Mouse (Mus musculus) monocyte, adult 5-6 weeks (primary cell): ENCODE results near the gene Tacc2. TPM values are rescaled to one million over a fixed set of nuclear protein-coding genes. Genes with fewer than 3 reads are reported as not detected.
"Not testable (repeated sequence)": the region's sequence is repeated elsewhere in the genome, so short reads cannot be mapped to it uniquely, and the experiment has no call there.

Source experiments
- ATAC-seq: fragments of 153-309, 156-312 bp; replicated peaks from 2 replicates; pipeline ENCODE4 v1.8.0; 2017; ENCODE audit warnings: mild to moderate bottlenecking; ENCODE audit not compliant: low TSS enrichment, insufficient number of reproducible peaks, severe bottlenecking, poor library complexity, low FRiP score
- total RNA-seq: library from RNA; stranded (forward); fragments of 200-1000, 200-491, 200-594 nt; gene quantifications from 3 replicates; pipeline ENCODE4 v1.2.3, GENCODE M21; 2017

The Tacc2 gene
- total RNA-seq, 1 experiment from 2014 or later = not detected

- ATAC-seq = not testable (repeated sequence)
These were observed 90.8 kb downstream of the Tacc2 start for GRCm38 (mm10) chr7:130668013-130668412.

GRCm38 (mm10) chr7:130668729-130669281, 91.6 kb downstream of the Tacc2 start:
- no peak for ATAC-seq

DNA sequence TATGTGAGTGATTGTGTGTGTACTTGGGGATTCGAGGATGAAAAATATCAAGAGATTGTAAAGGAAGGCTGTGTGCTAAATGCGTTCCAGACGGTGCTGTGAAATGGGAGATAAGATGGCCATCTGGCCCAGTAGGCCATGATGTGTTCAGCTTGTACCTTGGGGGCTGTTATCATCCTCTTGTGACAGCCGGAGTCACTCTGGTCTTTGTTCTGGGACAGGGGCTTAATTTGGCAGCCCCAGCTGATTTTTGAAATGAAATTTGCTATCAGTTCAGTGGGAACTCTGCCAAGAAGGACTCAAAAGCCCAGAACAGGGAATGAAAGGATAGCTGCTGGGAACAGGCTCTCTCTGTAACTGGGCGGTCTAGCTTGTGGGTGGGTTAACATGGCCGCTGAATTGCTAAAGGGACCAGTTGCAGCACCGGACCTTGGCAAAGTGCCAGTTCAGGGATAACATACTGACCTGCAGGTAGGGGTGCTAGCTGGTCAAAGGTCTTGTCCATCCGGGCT, 92.2 kb downstream of the Tacc2 start:
- ATAC-seq = no peak

- no peak for ATAC-seq
These were observed 93.1 kb downstream of the Tacc2 start for GRCm38 (mm10) chr7:130670358-130670757.

- ATAC-seq = no peak
These were observed 94.1 kb downstream of the Tacc2 start for GRCm38 (mm10) chr7:130671301-130671700.

GRCm38 (mm10) chr7:130673169-130674033, 96.2 kb downstream of the Tacc2 start:
- no peak for ATAC-seq

DNA sequence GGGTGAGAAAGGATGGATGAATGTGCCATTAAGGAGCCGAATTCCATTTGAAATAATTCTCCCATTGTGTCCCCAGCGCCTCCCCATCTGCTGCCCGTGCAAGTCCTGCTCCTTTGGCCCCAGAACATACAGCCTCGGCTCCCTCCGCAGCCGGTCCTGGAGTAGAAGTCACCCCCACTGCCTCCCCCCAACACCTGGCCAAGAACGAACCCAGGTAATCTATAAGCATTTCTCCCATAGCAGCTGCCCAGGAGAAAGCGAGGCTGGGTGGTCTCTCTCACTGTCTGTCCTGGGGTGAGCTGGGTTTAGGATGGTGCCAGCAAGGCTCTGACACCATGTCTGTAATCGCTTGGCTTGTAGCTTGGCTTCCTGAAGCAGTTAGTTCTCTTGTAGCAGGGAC, 97.3 kb downstream of the Tacc2 start:
- ATAC-seq = no peak

DNA sequence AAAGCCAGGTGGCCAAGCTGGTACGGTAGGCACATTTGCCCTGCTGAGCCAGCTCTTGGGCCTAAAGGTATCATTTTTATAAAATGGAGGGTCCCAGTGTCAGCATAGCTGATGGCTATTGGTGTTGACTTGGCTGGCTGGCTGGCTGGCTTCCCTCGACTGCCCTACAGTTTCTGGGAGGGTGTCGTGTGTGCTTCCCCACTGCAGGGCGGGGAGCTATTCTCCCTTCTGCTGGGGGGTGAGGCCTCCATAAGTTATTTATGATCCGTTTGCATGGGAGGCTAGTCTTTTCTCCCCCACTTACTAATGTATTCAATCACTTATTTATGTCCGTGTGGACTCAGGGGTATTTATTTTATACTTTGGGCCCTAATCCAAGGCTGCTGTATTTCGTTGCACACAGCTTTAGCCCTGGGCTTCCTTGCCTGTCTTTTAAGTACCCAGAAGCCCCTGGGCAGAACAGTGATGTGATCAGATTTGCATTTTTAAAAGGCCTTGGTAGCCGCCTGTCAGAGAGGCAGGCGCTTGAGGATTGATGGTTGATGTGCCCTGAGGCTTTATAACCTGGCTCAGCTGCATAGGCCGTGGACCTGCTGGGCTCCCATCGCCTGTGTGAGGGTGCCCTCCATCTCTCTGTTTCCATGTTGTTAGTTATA, 99.8 kb downstream of the Tacc2 start:
- no peak for ATAC-seq

- ATAC-seq = no peak
These were observed 100.5 kb downstream of the Tacc2 start for GRCm38 (mm10) chr7:130677541-130678274.

- ATAC-seq = no peak
These were observed 101.2 kb downstream of the Tacc2 start for GRCm38 (mm10) chr7:130678414-130678813.

- no peak for ATAC-seq
These were observed 104.6 kb downstream of the Tacc2 start for GRCm38 (mm10) chr7:130681798-130682197.

- ATAC-seq = no peak
These were observed 111.4 kb downstream of the Tacc2 start for GRCm38 (mm10) chr7:130688601-130689000.

- ATAC-seq = no peak
These were observed 113.6 kb downstream of the Tacc2 start for GRCm38 (mm10) chr7:130690869-130691268.

DNA sequence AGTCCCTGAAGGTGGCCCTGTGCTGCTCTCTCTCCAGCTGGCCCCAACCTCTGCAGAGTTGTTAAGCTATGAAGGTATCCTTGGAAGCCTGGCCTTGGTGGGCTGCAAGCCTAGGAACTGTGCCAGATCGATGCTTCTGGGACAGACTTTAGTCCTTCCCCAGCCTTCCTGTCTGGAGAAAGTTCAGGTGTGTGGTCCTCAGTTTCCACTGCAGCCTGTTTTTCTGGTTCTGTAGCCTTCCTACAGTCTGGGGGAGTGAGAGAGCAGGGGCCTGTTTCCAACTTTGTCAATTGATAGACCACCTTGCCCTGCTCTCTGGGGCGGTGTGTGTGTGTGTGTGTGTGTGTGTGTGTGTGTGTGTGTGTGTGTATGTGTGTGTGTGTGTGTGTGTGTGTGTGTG, 114.7 kb downstream of the Tacc2 start:
- no peak for ATAC-seq

- no peak for ATAC-seq
These were observed 115.2 kb downstream of the Tacc2 start for GRCm38 (mm10) chr7:130692392-130692942.

- no peak for ATAC-seq
These were observed 115.9 kb downstream of the Tacc2 start for GRCm38 (mm10) chr7:130692943-130693799.

DNA sequence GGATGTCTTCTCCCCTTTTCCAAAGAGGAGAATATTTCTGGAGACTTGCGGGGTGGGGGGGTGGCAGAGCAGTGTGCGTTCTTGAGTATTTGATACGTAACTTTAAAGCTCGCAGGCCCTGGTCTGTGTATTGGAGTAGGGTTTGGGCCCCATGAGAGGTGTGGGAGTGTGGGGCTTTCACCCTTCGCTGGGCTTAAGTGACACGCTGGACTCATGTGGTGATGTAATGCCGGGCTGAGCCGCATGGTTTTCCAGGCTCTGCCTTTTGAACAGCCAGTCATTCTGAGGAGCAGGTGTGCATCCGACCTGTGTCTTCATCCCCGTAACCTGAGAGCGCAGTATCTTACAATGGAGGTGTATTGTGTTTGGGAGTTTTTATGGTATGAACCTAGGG, 116.6 kb downstream of the Tacc2 start:
- no peak for ATAC-seq
